Mouse (Mus musculus): ENCODE results near the gene Ifitm6. TPM values are rescaled to one million over a fixed set of nuclear protein-coding genes. Genes with fewer than 3 reads are reported as not detected.
"Not testable (repeated sequence)": the region's sequence is repeated elsewhere in the genome, so short reads cannot be mapped to it uniquely, and the experiment has no call there.

Gene Ifitm6
- total RNA-seq, 2 experiments from 2014 or later = not detected

DNA sequence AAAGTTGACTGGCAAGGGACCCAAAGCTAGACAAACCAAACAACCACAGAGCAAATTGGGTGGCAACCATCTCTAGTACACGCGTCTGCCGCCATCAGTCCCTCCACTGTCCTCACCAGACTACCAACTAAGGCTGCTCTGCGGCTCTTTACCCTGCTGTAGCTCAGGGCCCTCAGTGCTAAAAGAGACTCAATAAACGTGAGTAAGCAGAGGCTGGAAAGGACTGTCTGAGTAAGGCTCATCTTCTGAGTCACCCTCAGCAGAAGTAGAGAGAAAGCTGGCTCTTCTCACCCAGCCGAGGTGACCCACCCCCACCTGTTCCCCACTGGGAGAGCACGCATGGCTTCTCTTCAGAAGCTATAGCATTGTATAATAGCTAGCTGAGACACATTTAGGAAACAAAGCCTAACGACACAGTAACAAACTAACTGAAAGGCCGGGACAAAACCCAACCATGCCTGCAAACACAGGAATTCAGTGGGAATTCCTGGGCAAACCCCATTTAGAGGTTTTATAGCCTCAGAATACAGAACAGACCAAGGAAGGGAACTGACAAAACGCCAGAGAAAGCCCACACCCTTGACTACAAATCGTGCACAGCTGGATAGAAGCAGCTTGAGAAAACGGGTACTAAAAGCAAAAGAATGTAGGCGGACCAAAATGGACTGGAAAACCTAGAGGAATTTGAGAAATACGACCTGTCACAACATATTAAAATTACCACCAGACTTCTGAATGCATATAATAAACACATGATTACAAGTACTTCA lies 44.1 kb downstream of the Ifitm6 start:
- no peak for DNase-seq (ENCODE audit: low spot score in 2 of 2)

DNA sequence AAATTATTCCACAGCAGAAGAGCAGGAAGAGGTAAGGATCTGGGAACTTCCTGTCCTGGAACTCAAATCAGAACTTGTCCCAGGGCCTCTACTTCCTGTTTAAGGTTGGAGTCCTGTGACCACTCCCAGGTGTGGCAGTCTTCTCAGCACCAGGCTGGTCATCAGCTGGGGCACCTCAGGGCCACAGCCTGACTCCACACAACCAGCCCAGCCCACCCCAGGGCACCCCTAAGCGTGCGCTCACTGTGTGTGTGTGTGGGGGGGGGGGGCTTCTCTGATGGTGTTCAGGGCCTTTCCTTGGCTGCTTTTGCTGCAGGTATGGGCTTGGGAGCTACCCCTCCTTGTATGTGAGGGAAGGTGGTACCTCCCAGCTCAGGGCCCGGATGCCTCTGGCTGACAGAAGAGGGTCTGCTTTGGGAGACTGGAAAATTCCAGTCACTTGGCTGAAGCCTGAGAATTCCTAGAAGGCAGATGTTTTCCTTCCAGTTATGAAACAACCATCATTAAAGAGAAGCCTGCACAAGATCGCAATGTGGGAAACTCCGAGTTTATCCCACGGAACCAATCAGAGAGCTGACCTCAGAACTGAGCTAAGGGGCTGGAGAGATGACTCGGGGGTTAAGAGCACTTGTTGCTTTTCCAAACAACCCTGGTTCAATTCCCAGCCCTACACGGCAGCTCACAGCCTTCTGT lies 46.1 kb downstream of the Ifitm6 start:
- DNase-seq (ENCODE audit: low spot score in 2 of 2) = no peak

DNA sequence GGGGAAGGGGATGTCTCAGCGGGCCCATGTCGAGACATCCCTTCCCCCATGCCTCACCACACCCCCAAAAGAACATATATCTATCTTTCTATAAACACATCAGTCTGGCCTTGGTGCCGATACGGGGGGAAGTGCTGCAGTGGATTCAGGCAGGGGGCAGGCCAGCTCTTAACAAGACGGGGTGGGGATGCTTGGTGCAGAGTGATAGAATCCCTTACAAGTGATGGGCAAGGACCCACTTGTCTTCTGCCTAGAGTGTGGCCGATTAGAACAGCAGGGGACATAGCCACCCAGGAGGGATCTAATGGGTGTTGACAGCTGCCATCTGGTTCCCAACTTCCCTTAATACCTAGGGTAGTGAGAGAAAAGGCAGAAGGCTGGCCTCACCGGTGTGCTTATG lies 46.8 kb downstream of the Ifitm6 start:
- no peak for DNase-seq (ENCODE audit: low spot score in 2 of 2)

GRCm38 (mm10) chr7:140968710-140969109 lies 49.0 kb downstream of the Ifitm6 start:
- not testable (repeated sequence) for DNase-seq (ENCODE audit: low spot score in 2 of 2)

DNA sequence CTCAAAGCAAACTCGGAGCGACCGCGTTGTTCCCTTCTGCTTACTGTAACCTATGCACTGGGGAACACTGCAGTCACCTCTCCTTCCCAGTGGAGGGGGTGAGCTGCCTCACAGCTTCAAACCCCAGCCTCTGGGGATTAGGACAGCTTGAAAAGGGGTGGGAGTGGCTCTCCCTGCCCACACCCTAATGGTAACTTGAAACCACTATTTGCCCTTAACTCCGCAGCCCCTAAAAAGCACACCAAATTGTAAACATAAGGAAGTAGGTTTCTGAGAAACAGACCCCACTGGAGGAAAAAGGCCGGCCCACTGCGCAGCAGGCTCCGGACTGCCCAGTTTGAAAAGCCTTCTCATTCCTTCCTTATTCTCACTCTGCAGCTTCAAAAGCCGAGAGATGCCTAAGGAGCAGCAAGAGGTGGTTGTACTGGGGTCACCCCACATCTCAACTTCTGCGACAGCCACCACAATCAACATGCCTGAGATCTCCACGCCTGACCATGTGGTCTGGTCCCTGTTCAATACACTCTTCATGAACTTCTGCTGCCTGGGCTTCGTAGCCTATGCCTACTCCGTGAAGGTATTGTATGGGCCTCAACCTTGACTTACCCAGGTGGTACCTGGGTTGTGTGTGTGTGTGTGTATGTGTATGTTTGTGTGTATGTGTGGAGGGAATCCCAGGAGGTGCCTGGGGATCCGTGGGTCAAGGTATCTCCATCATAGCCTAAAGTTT lies 49.7 kb downstream of the Ifitm6 start:
- no peak for DNase-seq (ENCODE audit: low spot score in 2 of 2)

DNA sequence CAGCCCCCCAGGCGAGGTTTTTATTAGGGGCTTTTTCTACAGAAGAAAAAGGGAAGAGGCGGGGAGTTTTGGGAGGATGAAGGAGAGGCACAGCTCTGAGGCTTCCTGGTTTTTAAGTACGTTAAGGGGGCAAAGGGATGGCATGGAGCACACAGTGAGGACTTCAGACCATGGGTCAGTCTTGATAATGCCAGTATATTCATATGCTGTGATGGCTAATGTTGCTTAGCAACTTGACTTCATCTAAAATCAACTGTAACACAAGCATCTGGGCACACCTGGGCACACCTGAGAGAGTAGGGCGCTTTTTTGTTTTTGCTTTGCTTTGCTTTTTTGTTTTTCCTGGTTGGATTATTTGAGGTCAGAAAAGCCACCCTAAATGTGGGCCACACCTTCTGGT lies 50.8 kb downstream of the Ifitm6 start, which contains the start of gene Ifitm1:
Ifitm1 (plus strand) TSS at position 301 of the 400 bp plus-strand sequence.
- no peak for DNase-seq (ENCODE audit: low spot score in 2 of 2)

Other genes with a start within 250 kb of the Ifitm6 start
- gene Syce1, start 230.1 kb downstream of the Ifitm6 start, total RNA-seq (2021) = not detected
- gene Zfp941, start 195.7 kb downstream of the Ifitm6 start, total RNA-seq (2021) = 10 to 100 TPM; 12.8 to 14.9 TPM
- gene Urah, start 182.9 kb downstream of the Ifitm6 start, total RNA-seq (2021) = 1 to 10 TPM in 1 of 2 experiments, under 1 TPM in 1; 0.99 to 2.3 TPM
- gene Scgb1c1, start 172.4 kb downstream of the Ifitm6 start, total RNA-seq (2021) = not detected
- gene Odf3, start 170.1 kb downstream of the Ifitm6 start, total RNA-seq (2021) = not detected
- gene Gm45785, start 161.6 kb downstream of the Ifitm6 start, total RNA-seq (2021) = 1 to 10 TPM in 1 of 2 experiments, under 1 TPM in 1; 0.37 to 1.2 TPM
- gene Ric8a, start 161.0 kb downstream of the Ifitm6 start, total RNA-seq (2021) = 10 to 100 TPM; 68.9 to 73.1 TPM
- 10 to 100 TPM; 24.7 to 26.2 TPM for gene Bet1l, start 160.3 kb downstream of the Ifitm6 start, total RNA-seq (2021)
- 100 to 1,000 TPM; 104 to 112 TPM for gene Psmd13, start 136.0 kb downstream of the Ifitm6 start, total RNA-seq (2021)
- gene Sirt3, start 135.6 kb downstream of the Ifitm6 start, total RNA-seq (2021) = 10 to 100 TPM; 75.3 to 75.8 TPM
- 1 to 10 TPM; 1.2 to 3.7 TPM for gene Cox8b, start 117.5 kb downstream of the Ifitm6 start, total RNA-seq (2021)
- gene Nlrp6, start 97.0 kb downstream of the Ifitm6 start, total RNA-seq (2021) = under 1 TPM; 0.48 to 0.50 TPM
- gene Pgghg, start 76.5 kb downstream of the Ifitm6 start, total RNA-seq (2021) = 1 to 10 TPM; 4.0 to 4.6 TPM
- not detected for gene Ifitm5, start 67.6 kb downstream of the Ifitm6 start, total RNA-seq (2021)
- gene Gm45717, start 62.0 kb downstream of the Ifitm6 start, total RNA-seq (2021) = not detected
- 10 to 100 TPM; 11.0 to 12.9 TPM for gene Ifitm2, start 61.9 kb downstream of the Ifitm6 start, total RNA-seq (2021)
- gene Ifitm1, start 50.7 kb downstream of the Ifitm6 start, total RNA-seq (2021) = 1 to 10 TPM; 1.1 to 1.7 TPM
- 10 to 100 TPM in 1 of 2 experiments, 1 to 10 TPM in 1; 8.0 to 11.4 TPM for gene Ifitm3, start 7.2 kb downstream of the Ifitm6 start, total RNA-seq (2021)
- gene Gm17387, start 11.2 kb upstream of the Ifitm6 start, total RNA-seq (2021) = not detected
- gene B4galnt4, start 43.2 kb upstream of the Ifitm6 start, total RNA-seq (2021) = 10 to 100 TPM; 84.2 to 86.8 TPM
- gene Pkp3, start 60.3 kb upstream of the Ifitm6 start, total RNA-seq (2021) = not detected
- gene Sigirr, start 82.6 kb upstream of the Ifitm6 start, total RNA-seq (2021) = 1 to 10 TPM; 1.9 to 2.1 TPM
- not detected for gene Ano9, start 99.9 kb upstream of the Ifitm6 start, total RNA-seq (2021)
- 10 to 100 TPM; 47.4 to 50.6 TPM for gene Ptdss2, start 104.5 kb upstream of the Ifitm6 start, total RNA-seq (2021)
- 10 to 100 TPM; 35.5 to 45.9 TPM for gene Rnh1, start 154.9 kb upstream of the Ifitm6 start, total RNA-seq (2021)
- 100 to 1,000 TPM; 201 TPM for gene Hras, start 176.1 kb upstream of the Ifitm6 start, total RNA-seq (2021)
- 1 to 10 TPM; 4.3 to 4.5 TPM for gene Lrrc56, start 176.2 kb upstream of the Ifitm6 start, total RNA-seq (2021)
- gene Lmntd2, start 196.2 kb upstream of the Ifitm6 start, total RNA-seq (2021) = not detected
- gene Rassf7, start 197.9 kb upstream of the Ifitm6 start, total RNA-seq (2021) = 1 to 10 TPM in 1 of 2 experiments, under 1 TPM in 1; 0.71 to 1.5 TPM
- gene Phrf1, start 210.9 kb upstream of the Ifitm6 start, total RNA-seq (2021) = 10 to 100 TPM; 76.9 to 78.8 TPM
- 1 to 10 TPM in 1 of 2 experiments, under 1 TPM in 1; 0.46 to 1.2 TPM for gene Irf7, start 248.6 kb upstream of the Ifitm6 start, total RNA-seq (2021)

Data from layer of hippocampus, adult 18-20 months (tissue).